Mouse (Mus musculus) frontal cortex, postnatal 10 days (tissue): ENCODE data around the gene Gm8882.
"Not testable (repeated sequence)": the region's sequence is repeated elsewhere in the genome, so short reads cannot be mapped to it uniquely, and the experiment has no call there.

Source experiments
- DNase-seq, 2 experiments: peaks; one replicate each; pipeline ENCODE4 v3.0.0; 2022; ENCODE audit warnings: low spot score in 2 of 2, mixed read lengths in 1 of 2

The Gm8882 gene

GRCm38 (mm10) chr6:132364034-132364433, at the start of gene Gm8882:
Gm8882 (minus strand) TSS chr6:132364134.
- not testable (repeated sequence) for DNase-seq

GRCm38 (mm10) chr6:132314657-132315056, 49.3 kb downstream of the Gm8882 start, which contains the start of gene Prpmp5:
Prpmp5 (minus strand) TSS chr6:132314757.
- not testable (repeated sequence) for DNase-seq
